Comparison of ENCODE assay signal across 12 mouse cellular contexts in genomic region chr2:27327076-27327475, GRCm38 (mm10).
A peak's percentile ranks its signal among the peaks of the same experiment; 100 is the strongest.
DNase-seq lines count a peak whose midpoint lies in the region; ATAC-seq and TF ChIP-seq lines count a peak whose summit lies in the region.
"Had no signal": no experiment of that assay in that cellular context is flagged by ENCODE, and none has a peak within 500 bp of the region (broad histone marks: within the 10 kb centered on the region; RNA-seq: fewer than 3 reads in every experiment).

No protein-coding gene starts in this region.

- no peak for TF ChIP-seq EP300 in MEL (IDR thresholded peaks at IDR 0.05; ENCODE audit: low read depth in 1 of 2, low read length in 2 of 2)

- TF ChIP-seq RAD21 in MEL (IDR thresholded peaks at IDR 0.05; ENCODE audit: low read depth, low read length): no peak

- H3K27me3 ChIP-seq in MEL (ENCODE audit: control insufficient read depth in 1 of 2, insufficient read depth in 2 of 2, low read length in 2 of 2): no peaks in the 10 kb centered on the region
- no peaks in the 10 kb centered on the region for H3K27me3 ChIP-seq in forebrain, embryonic 14.5 days (replicated peaks; ENCODE audit: control insufficient read depth, insufficient read depth, low read length)
- H3K27me3 ChIP-seq: CH12.LX; midbrain, embryonic 12.5 days had no signal

- no peak overlapping the region for H3K4me3 ChIP-seq in MEL (ENCODE audit: control insufficient read depth in 1 of 2, insufficient read depth in 1 of 2, low read depth in 2 of 2, low read length in 2 of 2)
- no peak overlapping the region for H3K4me3 ChIP-seq in forebrain, embryonic 14.5 days (ENCODE audit: low read depth, low read length)
- H3K4me3 ChIP-seq: midbrain, embryonic 12.5 days had no signal

- peak overlapping the region; percentile 18; the same call in 1 of the 2 replicates for H3K9ac ChIP-seq in MEL (ENCODE audit: control insufficient read depth, low read depth, low read length, poor library complexity, severe bottlenecking)
- no peak overlapping the region for H3K9ac ChIP-seq in forebrain, embryonic 14.5 days (ENCODE audit: low read length)
- H3K9ac ChIP-seq: midbrain, embryonic 12.5 days had no signal

- no peak overlapping the region for H3K27ac ChIP-seq in MEL (ENCODE audit: control insufficient read depth, low read depth, low read length)
- H3K27ac ChIP-seq in forebrain, embryonic 14.5 days (ENCODE audit: low read depth, low read length): no peak overlapping the region
- H3K27ac ChIP-seq: midbrain, embryonic 12.5 days had no signal

- peak; percentile 52 to 64 for DNase-seq in heart, adult 18-20 months
- DNase-seq in heart, adult 8-10 months (ENCODE audit: low spot score): no peak
- peak; percentile 29 for DNase-seq in MEL (ENCODE audit: low read depth, low spot score)
- DNase-seq in heart, postnatal 14 days: peak; percentile 35 to 53
- DNase-seq in lung, postnatal 25 days (ENCODE audit: low spot score): peak; percentile 55
- DNase-seq in layer of hippocampus, adult 18-20 months (ENCODE audit: low spot score in 2 of 2): no peak
- no peak for DNase-seq in forebrain, embryonic 14.5 days (ENCODE audit: low spot score)
- no peak for DNase-seq in layer of hippocampus, adult 8-10 months (ENCODE audit: low spot score in 2 of 2)
- DNase-seq: spleen, adult 18-20 months had no signal

- no peak for TF ChIP-seq POLR2A in MEL (IDR thresholded peaks at IDR 0.05; ENCODE audit: control insufficient read depth in 1 of 2, insufficient read depth in 1 of 2, low read depth in 1 of 2, low read length in 2 of 2, poor library complexity in 1 of 2)

- intact Hi-C loops in heart, postnatal 14 days (cut with DNase I): no loop called here

- 81% methylated on average over 6 of the region's 6 CpGs for WGBS in forebrain, embryonic 14.5 days

- no peak for ATAC-seq in forebrain, embryonic 14.5 days
- ATAC-seq: inflammation-experienced regulatory T-cells, adult 6 months had no signal

- peaks cover 0 to 16% of the 10 kb centered on the region in 2 experiments; a peak in 3 of 4 replicates for H3K4me1 ChIP-seq in MEL (ENCODE audit: control insufficient read depth in 1 of 2, insufficient read depth in 2 of 2, low read length in 2 of 2)
- H3K4me1 ChIP-seq in forebrain, embryonic 14.5 days (ENCODE audit: control insufficient read depth, insufficient read depth, low read length): peaks cover 6% of the 10 kb centered on the region; the same call in 1 of the 2 replicates

- H3K4me2 ChIP-seq in forebrain, embryonic 14.5 days (ENCODE audit: low read length): no peak overlapping the region
- H3K4me2 ChIP-seq: midbrain, embryonic 12.5 days had no signal

- H3K9me3 ChIP-seq in MEL (replicated peaks; ENCODE audit: insufficient read depth, low read length): no peaks in the 10 kb centered on the region
- no peaks in the 10 kb centered on the region for H3K9me3 ChIP-seq in forebrain, embryonic 14.5 days (replicated peaks; ENCODE audit: control insufficient read depth, low read length)
- H3K9me3 ChIP-seq: midbrain, embryonic 12.5 days had no signal

- no peaks in the 10 kb centered on the region for H3K79me2 ChIP-seq in MEL (ENCODE audit: control insufficient read depth, insufficient read depth, low read length, poor library complexity)

- TF ChIP-seq CTCF in MEL (IDR thresholded peaks at IDR 0.05 in 2 of 3, conservative IDR thresholded peaks at IDR 0.05 in 1 of 3; ENCODE audit: control insufficient read depth in 1 of 3, insufficient read depth in 1 of 3, low read depth in 2 of 3, low read length in 3 of 3, poor library complexity in 1 of 3, severe bottlenecking in 1 of 3): no peak

- H3K36me3 ChIP-seq in MEL (ENCODE audit: control insufficient read depth in 1 of 2, insufficient read depth in 2 of 2, low read length in 2 of 2): peaks cover 0 to 9% of the 10 kb centered on the region in 2 experiments; a peak in 2 of 4 replicates
- H3K36me3 ChIP-seq in forebrain, embryonic 14.5 days (ENCODE audit: control insufficient read depth, insufficient read depth, low read length): no peaks in the 10 kb centered on the region
- H3K36me3 ChIP-seq: midbrain, embryonic 12.5 days had no signal

TF ChIP-seq in MEL, 35 proteins besides CTCF, POLR2A, EP300 and RAD21:
- TF ChIP-seq USF1 (IDR thresholded peaks at IDR 0.05; ENCODE audit: low read depth, low read length): no peak
- no peak for TF ChIP-seq USF2 (IDR thresholded peaks at IDR 0.05; ENCODE audit: borderline replicate concordance in 1 of 2, insufficient read depth in 1 of 2, low read depth in 1 of 2, low read length in 2 of 2)
- TF ChIP-seq ZMIZ1 (IDR thresholded peaks at IDR 0.05; ENCODE audit: low read depth, low read length): no peak
- TF ChIP-seq ZNF384 (IDR thresholded peaks at IDR 0.05; ENCODE audit: low read depth, low read length): no peak
- TF ChIP-seq MEF2A (IDR thresholded peaks at IDR 0.05; ENCODE audit: extremely low read depth, insufficient replicate concordance, low read depth, low read length, poor library complexity, severe bottlenecking): no peak
- no peak for TF ChIP-seq ELF1 (IDR thresholded peaks at IDR 0.05; ENCODE audit: low read depth, low read length)
- no peak for TF ChIP-seq SMC3 (IDR thresholded peaks at IDR 0.05; ENCODE audit: low read depth, low read length)
- no peak for TF ChIP-seq TAL1 (IDR thresholded peaks at IDR 0.05; ENCODE audit: low read length)
- no peak for TF ChIP-seq POLR2AphosphoS2 (IDR thresholded peaks at IDR 0.05; ENCODE audit: low read length)
- TF ChIP-seq MYB (IDR thresholded peaks at IDR 0.05; ENCODE audit: low read depth, low read length): no peak
TF ChIP-seq in MEL: peak in this region for 0.

Comparison
In these comparisons a context has a peak if more than half of its experiments do, and no peak if none do; other contexts are left out.
1. DNase-seq: peak in heart, adult 18-20 months (2 of 2), MEL (single experiment), heart, postnatal 14 days (2 of 2) and lung, postnatal 25 days (single experiment); none in heart, adult 8-10 months (single experiment), layer of hippocampus, adult 18-20 months (0 of 2), forebrain, embryonic 14.5 days (single experiment) and layer of hippocampus, adult 8-10 months (0 of 2).